Mouse (Mus musculus): ENCODE measurements around the gene Pus3. TPM values are rescaled to one million over a fixed set of nuclear protein-coding genes. Genes with fewer than 3 reads are reported as not detected.
A peak's percentile ranks its signal among the peaks of the same experiment; 100 is the strongest.
"Not testable (repeated sequence)": the region's sequence is repeated elsewhere in the genome, so short reads cannot be mapped to it uniquely, and the experiment has no call there.

Gene Pus3
- polyA plus RNA-seq, 1 experiment from 2014 or later, result 4.7 TPM

GRCm38 (mm10) chr9:35611841-35612240 lies 53.4 kb downstream of the Pus3 start, which contains the start of gene Pate4:
Gene Pate4 (minus strand): TSS chr9:35611941.
- 74% methylated on average over 1 of the region's 1 CpGs for WGBS (ENCODE audit: insufficient replicate concordance)
- no peak for ATAC-seq

GRCm38 (mm10) chr9:35614005-35614404 lies 55.6 kb downstream of the Pus3 start:
- Histone ChIP-seq H3K4me2 (ENCODE audit: low read depth, low read length) (no peak overlapping the region), H3K9ac (replicated peaks) (no peak overlapping the region), H3K36me3 (replicated peaks; ENCODE audit: insufficient read depth, low read length) (no peaks in the 10 kb centered on the region), H3K27ac (ENCODE audit: low read depth) (no peak overlapping the region), H3K4me3 (ENCODE audit: low read depth, low read length) (no peak overlapping the region), H3K9me3 (ENCODE audit: low read length) (no peaks in the 10 kb centered on the region), H3K4me1 (ENCODE audit: insufficient read depth) (no peaks in the 10 kb centered on the region), H3K27me3 (ENCODE audit: insufficient read depth, low read length) (no peaks in the 10 kb centered on the region)
- ATAC-seq (no peak), DNase-seq (no peak)
- TF ChIP-seq CTCF (IDR thresholded peaks at IDR 0.05; ENCODE audit: low read depth) (peak; percentile 42), EP300 (IDR thresholded peaks at IDR 0.05; ENCODE audit: low read depth) (no peak)
- 25% methylated on average over 2 of the region's 2 CpGs for WGBS (ENCODE audit: insufficient replicate concordance)

More at GRCm38 (mm10) chr9:35611841-35612240, 53.4 kb downstream of the Pus3 start, which contains the start of gene Pate4:
- no peak within 1 kb of the TSS for H3K4me2 ChIP-seq (ENCODE audit: low read depth, low read length)
- TF ChIP-seq EP300 (IDR thresholded peaks at IDR 0.05; ENCODE audit: low read depth) (no peak), CTCF (IDR thresholded peaks at IDR 0.05; ENCODE audit: low read depth) (no peak)
- H3K27me3 ChIP-seq (ENCODE audit: insufficient read depth, low read length), result no peaks in the 10 kb centered on the region
- no peaks in the 10 kb centered on the region for H3K4me1 ChIP-seq (ENCODE audit: insufficient read depth)
- no peak for DNase-seq
- H3K36me3 ChIP-seq (replicated peaks; ENCODE audit: insufficient read depth, low read length), result no peaks in the 10 kb centered on the region
- H3K27ac ChIP-seq (ENCODE audit: low read depth), result no peak within 1 kb of the TSS
- H3K9me3 ChIP-seq (ENCODE audit: low read length), result no peaks in the 10 kb centered on the region
- no peak within 1 kb of the TSS for H3K4me3 ChIP-seq (ENCODE audit: low read depth, low read length)
- H3K9ac ChIP-seq (replicated peaks), result no peak within 1 kb of the TSS

DNA sequence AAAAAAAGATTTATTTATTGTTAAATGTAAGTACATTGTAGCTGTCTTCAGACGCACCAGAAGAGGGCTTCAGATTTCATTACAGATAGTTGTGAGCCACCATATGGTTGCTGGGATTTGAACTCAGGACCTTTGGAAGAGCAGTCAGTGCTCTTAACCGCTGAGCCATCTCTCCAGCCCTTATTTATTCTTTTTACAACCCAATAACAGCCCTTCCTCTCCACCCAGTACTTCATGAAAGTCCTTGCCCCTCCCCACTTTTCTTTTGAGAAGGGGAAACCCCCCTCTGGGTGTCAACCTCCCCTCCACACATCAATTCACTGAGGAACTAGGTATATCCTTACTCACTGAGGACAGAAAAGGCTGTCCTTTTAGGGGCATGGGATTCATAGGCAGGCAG lies 58.4 kb downstream of the Pus3 start:
- not testable (repeated sequence) for H3K36me3 ChIP-seq (replicated peaks; ENCODE audit: insufficient read depth, low read length); H3K9ac ChIP-seq (replicated peaks); H3K9me3 ChIP-seq (ENCODE audit: low read length); H3K4me3 ChIP-seq (ENCODE audit: low read depth, low read length); DNase-seq; H3K27me3 ChIP-seq (ENCODE audit: insufficient read depth, low read length); ATAC-seq; H3K27ac ChIP-seq (ENCODE audit: low read depth); H3K4me1 ChIP-seq (ENCODE audit: insufficient read depth); H3K4me2 ChIP-seq (ENCODE audit: low read depth, low read length)
- WGBS (ENCODE audit: insufficient replicate concordance), result 55% methylated on average over 2 of the region's 2 CpGs

Other genes with a start within 250 kb of the Pus3 start
- gene Cdon, start 137.5 kb upstream of the Pus3 start, polyA plus RNA-seq (2015; fragmentation: Nextera tagmentation; extraction: Ambion mirVana), result 0.18 and 0.38 TPM in 2 replicates
- gene Gm1113, start 40.3 kb upstream of the Pus3 start, polyA plus RNA-seq (2015; fragmentation: Nextera tagmentation; extraction: Ambion mirVana), result not detected in 2 replicates
- gene Ddx25, start 67 bp upstream of the Pus3 start, polyA plus RNA-seq (2015; fragmentation: Nextera tagmentation; extraction: Ambion mirVana), result 0.09 and 0.18 TPM in 2 replicates
- 0.14 and 0.33 TPM in 2 replicates for gene Pate2, start 11.7 kb downstream of the Pus3 start, polyA plus RNA-seq (2015; fragmentation: Nextera tagmentation; extraction: Ambion mirVana)
- gene Hyls1, start 11.8 kb downstream of the Pus3 start, polyA plus RNA-seq (2015; fragmentation: Nextera tagmentation; extraction: Ambion mirVana), result 4.3 and 4.7 TPM in 2 replicates
- not detected in 2 replicates for gene Pate4, start 53.3 kb downstream of the Pus3 start, polyA plus RNA-seq (2015; fragmentation: Nextera tagmentation; extraction: Ambion mirVana)
- gene Pate3, start 89.6 kb downstream of the Pus3 start, polyA plus RNA-seq (2015; fragmentation: Nextera tagmentation; extraction: Ambion mirVana), result not detected in 2 replicates
- gene Pate1, start 128.8 kb downstream of the Pus3 start, polyA plus RNA-seq (2015; fragmentation: Nextera tagmentation; extraction: Ambion mirVana), result not detected in 2 replicates
- not detected in 2 replicates for gene Gm17677, start 182.5 kb downstream of the Pus3 start, polyA plus RNA-seq (2015; fragmentation: Nextera tagmentation; extraction: Ambion mirVana)
- not detected in 2 replicates for gene Gm17727, start 219.5 kb downstream of the Pus3 start, polyA plus RNA-seq (2015; fragmentation: Nextera tagmentation; extraction: Ambion mirVana)
- not detected in 2 replicates for gene Gm27235, start 231.5 kb downstream of the Pus3 start, polyA plus RNA-seq (2015; fragmentation: Nextera tagmentation; extraction: Ambion mirVana)
- gene D730048I06Rik, start 231.5 kb downstream of the Pus3 start, polyA plus RNA-seq (2015; fragmentation: Nextera tagmentation; extraction: Ambion mirVana), result not detected in 2 replicates